Mouse (Mus musculus) gonadal fat pad, adult 2 months (tissue): Measurements from ENCODE around the gene Il6st. TPM values are rescaled to one million over a fixed set of nuclear protein-coding genes. Genes with fewer than 3 reads are reported as not detected.

Experiments used
- DNase-seq: peaks from one replicate; pipeline ENCODE4 v3.0.0-alpha.2; 2012; ENCODE audit warnings: low read depth
- polyA plus RNA-seq: library from polyadenylated mRNA; depleted of rRNA; stranded (reverse); fragments of >200 nt; gene quantifications from 2 replicates; pipeline ENCODE4 v1.2.3, GENCODE M21; 2012

The Il6st gene
- polyA plus RNA-seq, 1 experiment = 33.8 TPM

DNA sequence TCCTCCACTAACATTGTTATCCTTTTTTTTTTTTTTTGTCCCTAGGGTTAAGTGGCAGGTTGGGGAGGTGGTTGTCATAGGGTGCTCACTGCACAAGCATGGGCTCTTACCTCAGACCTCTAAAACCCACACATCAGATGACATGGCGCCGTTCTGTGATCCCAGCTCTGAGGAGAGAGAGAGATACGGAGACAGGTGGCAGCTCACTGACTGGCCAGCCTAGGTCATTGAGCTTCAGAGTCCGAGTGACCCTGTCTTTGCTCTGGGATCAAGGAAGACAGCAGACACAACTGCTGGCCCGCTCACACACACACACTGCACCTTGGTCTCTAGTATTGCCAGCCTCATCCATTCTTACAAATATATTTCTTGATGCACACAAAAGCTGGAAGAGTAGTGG is 18.7 kb downstream of the Il6st start:
- DNase-seq = no peak

DNA sequence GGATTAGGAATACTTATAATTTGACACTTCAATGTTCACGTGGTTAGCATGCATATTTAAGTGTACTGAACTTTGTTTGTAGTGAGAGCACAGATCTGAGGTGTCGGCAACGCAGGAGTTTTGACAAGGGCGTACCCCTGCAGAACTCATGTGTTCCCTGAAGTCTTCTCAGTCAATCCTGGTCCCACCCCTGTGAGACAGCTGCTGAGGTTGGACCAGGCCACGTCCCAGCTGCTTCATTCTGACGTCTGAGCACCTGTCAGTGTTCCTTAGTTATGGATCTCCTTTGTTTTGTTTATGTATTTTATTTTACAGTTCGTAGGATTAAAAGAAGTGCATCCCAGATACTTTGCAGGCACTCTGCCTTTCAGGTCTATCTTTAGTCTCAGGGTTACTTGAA is 19.1 kb downstream of the Il6st start:
- DNase-seq = no peak

DNA sequence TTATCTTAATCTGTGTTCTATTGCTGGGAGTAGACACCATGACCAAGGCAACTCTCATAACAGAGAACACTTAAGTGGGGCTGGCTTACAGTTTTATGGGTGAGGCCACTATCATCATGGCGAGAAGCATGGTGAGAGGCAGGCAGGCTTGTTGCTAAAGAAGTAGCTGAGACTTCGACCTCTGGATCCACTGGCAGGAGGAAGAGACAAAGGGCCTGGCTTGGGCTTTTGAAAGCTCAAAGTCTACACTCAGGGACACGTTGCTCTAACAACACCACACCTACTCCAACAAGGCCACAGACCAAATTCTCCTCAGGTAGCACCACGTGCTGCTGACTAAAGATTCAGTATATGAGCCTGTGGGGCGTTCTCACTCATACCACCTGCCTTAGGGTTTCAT is 22.4 kb downstream of the Il6st start:
- no peak for DNase-seq

DNA sequence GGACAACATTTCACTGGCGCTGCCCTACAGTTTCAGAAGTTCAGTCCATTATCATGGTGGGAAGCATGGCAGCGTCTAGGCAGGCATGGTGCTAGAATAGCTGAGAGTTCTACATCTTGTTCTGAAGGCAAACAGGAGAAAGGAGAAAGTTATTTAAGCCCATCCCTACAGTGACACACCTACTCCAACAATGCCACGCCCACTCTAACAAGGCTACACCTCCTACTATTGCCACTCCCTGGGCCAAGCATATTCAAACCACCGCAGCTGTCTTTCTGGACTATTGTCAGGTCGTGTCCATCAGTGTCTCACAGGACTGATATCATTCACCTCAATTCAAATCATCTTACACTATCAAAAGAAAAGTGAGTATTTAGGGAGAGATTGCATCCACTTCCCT is 22.8 kb downstream of the Il6st start:
- DNase-seq = no peak

DNA sequence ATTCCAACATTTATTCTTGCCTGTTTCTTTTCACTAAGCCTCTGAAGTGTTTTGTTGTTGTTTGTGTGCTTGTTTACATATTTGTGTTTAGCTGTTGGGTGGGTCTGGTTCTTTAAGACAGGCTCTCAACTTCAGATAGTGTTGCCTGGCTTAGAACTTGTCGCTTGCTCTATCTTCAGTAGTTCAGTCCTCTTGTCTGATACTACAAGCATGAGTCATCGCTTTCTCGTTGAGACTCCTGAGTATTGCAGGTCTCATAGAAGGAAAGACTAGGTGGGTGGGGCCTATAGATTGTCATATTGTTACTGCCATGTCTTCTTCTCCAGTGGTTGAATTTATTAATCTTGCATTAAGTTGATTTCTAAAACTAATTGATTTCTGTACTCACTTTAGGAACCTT is 26.2 kb downstream of the Il6st start:
- DNase-seq = no peak

DNA sequence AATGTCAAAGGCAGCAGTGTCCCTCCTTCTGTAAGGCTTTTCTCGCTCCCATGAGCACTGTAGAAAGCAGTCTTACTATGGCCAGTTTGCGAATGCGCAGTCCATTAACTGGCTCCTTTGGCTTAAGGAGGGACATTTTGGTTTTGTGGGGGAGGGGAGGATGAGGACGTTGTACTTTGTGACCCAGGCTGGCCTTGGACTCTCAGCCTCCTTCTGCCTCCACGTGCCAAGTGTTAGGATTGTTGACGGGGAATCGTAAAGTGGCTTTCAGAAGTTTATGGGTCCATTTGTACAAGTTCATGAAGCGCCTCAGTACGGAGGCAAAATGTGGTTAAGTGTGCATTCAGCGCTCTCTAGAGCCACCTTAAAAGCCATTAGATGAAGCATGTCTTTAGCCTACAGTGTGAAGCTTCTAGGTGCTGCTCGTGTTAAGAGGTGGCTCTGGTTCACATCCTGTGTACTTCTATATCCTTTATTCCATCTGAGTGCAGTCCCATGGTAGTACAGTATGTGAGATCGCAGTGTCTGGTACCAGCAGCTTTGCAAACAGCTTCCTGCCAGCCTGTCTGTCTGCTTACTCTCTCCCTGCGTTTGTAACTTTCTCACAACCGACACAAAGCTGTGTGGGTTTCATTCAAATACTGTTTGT is 27.9 kb downstream of the Il6st start:
- DNase-seq = no peak

DNA sequence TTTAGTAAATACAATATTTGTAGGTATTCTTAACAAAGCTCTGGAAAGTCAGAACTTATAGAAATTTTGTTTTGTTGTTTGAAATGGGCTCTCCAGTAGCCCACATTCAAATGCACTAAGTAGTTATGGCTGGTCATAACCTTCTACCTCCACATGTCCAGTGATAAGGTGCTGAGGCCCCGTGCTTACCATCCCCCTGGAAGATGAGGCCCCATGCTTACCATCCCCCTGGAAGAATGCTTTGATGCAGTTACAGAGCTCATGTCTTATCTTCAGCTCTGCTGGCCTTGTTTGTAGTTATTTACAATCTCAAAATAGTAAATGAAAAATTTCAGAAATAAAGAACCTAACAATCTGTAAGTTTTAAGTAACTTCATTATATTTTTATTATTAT is 28.4 kb downstream of the Il6st start:
- DNase-seq = no peak

DNA sequence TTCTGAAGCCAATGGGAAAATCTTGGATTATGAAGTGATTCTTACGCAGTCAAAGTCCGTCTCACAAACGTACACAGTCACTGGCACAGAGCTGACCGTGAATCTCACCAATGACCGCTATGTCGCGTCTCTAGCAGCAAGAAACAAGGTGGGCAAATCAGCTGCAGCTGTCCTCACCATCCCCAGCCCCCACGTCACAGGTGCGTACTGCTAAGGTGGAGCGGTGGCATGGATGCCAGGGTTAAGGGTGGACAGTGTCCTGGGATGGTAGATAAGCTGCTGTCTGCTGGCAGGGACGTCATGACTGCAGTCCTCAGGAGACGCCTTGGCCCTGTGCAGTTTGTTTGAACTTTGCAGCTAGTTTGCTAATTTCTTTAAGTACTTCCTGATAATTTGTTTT is 30.7 kb downstream of the Il6st start:
- no peak for DNase-seq

DNA sequence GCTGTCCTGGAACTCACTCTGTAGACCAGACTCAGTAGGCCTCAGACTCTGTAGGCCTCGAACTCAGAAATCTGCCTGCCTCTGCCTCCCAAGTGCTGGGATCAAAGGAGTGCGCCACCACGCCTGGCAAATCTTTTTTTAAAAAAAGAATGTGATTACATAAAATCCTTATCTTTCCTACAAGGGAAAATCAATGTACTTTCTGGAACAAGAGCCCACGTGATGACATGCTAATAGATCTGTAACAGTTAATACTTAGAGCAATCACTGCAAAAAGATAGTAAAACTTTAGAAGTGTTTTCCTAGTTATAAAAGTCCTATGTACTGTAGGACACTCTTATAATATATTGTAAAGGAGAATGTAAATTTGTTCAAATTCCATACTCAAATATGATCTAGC is 36.2 kb downstream of the Il6st start:
- no peak for DNase-seq

DNA sequence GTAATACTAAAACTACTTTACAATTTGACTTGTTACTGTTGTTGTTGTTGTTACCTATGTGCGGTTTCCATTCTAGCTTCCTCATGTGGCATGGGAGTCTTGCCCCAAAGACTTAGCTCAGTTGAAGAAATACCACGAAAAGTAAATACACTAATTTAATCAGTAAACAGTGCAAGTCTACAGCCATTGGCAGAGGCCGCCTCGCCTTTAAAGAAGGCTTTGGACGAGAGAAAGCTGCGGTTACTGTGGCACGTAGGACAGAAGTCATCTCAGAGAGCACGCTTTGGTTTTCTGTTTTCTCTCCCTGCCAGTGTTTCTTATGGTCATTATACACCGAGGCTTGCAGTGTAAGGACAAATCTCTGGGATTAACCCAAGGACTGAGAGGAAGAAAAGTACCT is 36.6 kb downstream of the Il6st start:
- no peak for DNase-seq

DNA sequence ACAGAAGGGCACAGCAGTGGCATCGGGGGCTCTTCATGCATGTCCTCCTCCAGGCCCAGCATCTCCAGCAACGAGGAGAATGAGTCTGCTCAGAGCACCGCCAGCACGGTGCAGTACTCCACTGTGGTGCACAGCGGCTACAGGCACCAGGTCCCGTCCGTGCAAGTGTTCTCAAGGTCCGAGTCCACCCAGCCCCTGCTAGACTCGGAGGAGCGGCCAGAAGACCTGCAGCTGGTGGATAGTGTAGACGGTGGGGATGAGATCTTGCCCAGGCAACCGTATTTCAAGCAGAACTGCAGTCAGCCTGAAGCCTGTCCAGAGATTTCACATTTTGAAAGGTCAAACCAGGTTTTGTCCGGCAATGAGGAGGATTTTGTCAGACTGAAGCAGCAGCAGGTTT is 40.0 kb downstream of the Il6st start:
- DNase-seq = no peak

DNA sequence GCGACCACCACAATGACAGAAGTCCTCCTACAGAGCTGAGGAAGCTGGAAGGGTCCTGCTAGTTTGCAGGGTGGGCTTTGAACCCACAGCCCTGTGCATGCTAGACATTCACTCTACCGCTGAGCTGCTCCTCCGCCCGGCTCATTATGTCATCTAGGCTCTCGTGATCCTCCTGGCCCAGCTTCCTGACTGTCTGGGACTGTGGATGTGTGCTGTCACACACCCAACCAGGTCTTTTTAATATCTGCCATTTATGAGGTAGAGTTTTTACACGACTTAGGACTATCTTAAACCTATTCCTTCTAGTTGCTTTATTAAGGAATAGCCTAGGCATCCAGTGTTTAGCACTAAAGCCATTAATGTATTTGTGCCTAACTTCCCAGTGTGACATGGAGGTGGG is 41.6 kb downstream of the Il6st start:
- no peak for DNase-seq

DNA sequence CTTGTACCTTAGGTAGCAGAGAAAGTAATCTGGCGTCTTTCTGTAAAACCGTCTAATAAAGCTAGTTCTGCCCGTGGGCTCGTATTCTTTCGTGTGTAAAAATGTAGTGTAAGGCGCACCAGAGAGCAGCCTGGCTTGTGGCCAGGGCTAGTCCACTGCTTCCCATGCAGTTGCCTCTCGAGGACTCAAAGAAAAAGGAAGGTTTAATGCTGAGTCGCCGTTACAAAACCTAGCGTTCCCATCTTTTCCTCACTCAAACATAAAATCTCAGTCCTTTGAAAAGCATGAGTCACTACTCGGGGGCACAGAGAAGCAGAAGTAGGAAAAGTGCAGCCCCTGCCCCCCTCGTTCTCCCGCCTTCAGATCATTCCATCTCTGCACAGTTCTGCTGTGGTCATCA is 42.9 kb downstream of the Il6st start:
- no peak for DNase-seq

DNA sequence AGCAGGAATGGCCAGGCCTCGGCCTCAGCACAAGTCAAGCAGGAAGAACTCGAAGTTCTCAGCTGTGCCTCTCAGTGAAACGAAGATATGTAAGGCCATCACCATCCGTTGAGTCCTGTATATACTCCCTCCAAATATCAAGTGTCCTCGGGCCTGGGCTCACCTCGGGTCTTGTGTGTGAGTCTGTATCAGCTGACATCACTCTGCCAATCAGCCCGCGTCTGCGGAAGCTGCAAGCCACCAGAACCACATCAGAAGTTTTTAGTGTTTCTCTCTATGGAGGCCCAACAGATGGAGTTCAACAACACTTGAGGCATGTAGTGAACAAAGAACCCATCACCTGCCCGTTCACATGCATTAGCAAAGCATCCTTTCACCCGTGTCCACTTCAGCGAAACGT is 43.8 kb downstream of the Il6st start:
- no peak for DNase-seq

DNA sequence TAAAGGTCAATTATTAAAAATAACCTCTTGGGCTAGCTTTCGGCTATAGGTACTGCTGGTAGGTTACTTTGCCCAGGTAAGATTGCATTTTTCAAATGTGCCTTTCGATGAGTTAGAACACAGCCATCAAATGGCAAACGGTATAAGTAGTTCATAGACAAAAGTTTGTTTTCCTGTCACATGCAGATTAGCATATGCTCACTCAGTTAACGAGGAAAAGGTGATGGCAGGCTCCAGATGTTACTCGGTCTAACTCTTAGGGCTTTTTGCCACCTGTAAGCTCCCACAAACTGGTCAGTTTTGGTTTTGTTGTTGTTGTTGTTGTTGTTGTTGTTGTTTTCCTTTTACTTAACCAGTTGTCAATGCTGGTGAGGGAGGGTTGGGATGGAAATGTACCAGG is 44.6 kb downstream of the Il6st start:
- no peak for DNase-seq

DNA sequence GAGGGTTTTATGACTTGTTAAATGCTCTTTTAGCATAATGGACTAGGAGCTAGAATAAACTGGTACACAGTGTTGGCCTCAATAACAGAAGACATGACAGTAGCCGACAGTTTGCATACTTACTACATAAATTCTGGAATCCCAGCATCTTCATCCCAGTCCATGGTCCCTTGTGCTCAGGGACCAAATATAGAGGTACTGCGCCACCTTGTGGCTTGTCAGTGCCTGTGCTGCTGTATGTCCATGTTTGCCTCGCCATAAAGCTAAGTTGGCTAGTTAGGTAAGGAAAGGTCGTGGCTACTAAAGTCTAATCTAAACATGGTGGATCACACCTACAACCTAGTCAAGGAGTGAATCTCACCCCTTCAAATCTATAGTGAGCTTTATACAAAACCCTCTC is 45.6 kb downstream of the Il6st start:
- DNase-seq = no peak

DNA sequence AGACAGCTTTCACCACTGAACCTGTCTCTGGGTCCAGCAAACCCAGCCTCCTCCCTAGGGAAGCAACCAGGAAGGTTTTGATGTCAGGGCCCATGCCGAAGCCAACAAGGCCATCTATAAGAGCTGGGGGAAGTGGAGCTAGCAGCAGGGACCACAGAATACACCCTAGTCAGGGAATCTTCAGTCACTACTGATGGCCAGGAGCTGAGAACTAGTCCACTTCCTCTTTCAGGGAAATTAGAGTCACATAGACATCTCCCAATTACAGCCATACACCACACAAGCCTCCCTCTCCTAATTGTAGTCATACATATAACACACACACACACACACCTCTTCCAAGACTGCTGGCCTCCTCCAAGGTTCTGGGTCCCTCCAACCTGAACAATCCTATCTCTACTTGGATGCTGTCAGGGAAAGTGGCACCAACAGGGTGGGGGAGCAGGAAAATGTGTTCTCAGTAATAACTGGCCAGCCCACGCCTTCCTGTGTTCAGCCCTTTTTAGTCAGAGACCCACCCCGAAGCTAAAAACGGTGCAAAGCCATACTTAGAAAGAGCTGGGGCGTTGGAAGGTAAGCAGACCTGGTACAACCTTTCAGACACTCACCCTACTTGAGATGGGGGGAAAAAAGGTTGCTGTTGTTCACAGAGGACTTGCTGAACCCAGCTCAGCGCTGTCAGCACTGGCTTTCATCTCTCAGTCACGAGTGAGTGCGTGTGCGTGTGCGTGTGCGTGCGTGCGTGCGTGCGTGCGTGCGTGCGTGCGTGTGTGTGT is 46.8 kb downstream of the Il6st start:
- DNase-seq = no peak

DNA sequence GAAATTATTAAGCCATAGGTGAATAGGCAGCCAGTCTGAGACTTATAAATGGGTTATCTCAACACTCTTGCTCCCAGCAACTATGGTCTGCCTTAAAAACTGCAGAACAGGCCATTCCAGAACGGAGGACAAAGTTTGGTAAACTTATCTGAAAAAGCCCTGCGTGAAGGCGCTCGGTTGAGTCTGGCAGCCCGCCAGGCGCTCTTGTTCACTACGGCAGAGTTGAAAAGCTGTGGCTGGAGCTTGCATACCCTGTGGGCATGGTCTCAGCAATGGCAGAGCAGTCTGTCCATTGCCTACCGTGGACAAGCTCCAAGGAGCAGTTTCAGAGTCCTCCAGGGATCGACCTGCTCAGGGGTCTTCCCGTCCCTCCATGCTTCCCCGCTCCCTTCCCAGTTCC is 47.4 kb downstream of the Il6st start:
- no peak for DNase-seq

DNA sequence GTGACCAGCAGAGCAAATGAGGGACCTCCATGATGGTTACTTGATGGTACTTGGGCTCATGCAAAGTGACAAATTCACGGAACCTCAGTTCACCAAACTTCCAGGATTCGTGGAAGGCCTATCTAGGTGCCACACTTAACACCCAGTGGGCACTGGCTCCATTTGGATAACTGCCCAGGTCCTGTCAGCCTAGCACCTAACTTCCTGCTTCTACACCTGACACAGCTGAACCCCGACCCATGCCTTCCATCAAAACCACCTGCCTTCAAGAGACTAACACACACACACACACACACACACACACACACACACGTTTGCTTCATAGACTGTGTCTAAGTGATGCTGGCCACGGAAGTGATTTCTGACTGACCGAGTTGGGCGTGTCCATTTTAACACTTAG is 47.9 kb downstream of the Il6st start:
- DNase-seq = no peak

DNA sequence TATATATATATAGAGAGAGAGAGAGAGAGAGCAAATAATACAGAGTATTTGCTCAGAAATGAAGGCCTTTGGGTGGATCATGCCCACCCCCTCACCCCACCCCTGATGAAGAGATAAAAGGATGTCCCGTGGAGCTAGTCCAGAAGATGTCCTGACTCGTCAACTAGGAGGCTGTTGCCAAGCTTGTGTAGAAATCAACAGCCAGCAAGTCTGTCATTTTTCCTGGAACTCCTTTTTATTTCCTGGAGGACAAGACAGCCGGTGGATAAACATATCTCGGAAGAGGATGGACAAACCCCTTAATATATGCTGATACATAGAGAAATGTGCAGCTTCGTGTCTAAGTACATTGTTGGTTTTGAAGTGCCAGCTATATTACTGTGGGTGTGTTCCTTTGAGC is 49.0 kb downstream of the Il6st start:
- DNase-seq = no peak

DNA sequence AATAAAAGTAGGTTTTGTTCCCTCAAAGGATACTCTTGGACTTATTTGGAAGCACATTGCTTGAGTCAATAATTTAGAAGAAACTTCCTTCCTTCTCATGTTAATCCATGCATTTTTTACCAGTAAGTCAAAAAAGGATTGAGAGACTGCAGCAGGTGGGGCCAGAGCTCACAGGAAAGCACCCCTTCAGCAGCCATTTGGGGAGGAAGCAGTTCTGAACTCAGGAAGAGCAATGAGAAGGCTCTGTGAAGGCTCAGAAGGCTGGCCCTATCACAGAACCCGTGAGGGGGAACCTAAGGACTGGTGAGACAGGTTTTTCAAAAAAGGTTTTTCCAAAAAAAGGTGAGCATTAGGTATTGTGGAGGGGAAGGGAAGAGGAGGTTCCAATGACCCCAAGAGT is 50.7 kb downstream of the Il6st start:
- DNase-seq = no peak

DNA sequence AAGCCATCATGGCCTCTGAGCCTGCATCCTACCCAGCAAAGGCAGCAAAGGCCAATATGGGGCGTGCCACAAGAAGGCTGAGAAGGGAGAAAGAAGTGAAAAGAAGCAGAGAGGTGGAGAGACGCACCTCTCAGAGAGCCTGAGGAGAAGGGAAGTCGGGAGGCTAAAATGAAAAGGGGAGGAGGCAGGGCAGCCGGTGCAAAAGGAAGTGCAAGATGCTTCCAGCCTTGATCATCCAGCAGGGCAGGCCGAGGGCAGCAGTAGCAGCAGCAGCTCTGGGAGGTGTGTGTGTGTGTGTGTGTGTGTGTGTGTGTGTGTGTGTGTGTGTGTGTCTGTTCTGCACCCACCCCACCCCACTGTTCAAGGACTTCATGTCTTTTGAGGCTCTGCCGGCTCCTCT is 58.4 kb downstream of the Il6st start:
- DNase-seq = no peak

DNA sequence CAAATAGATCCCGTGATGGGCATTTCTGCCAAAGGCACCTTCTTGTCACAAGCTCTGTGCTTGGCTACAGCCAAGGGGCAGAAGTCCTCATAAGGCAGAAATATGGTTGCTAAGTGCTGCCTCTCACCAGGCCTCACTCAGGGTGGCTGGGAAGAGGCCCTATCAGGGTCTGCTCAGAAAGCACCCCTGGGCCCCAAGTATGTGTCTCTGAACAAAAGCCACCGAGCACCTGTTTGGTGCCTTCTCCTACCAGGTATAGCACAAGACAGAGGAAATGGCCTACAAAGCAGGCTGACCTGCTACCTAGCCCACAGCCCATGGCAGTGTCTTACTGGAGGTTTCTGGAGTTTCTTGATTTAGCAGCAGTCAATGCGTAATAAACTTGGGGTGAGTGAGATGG is 59.0 kb downstream of the Il6st start:
- DNase-seq = no peak
